Mouse (Mus musculus) liver, embryonic 14.5 days (tissue): ENCODE measurements around the gene Bace2. TPM values are rescaled to one million over a fixed set of nuclear protein-coding genes. Genes with fewer than 3 reads are reported as not detected.
A peak's percentile ranks its signal among the peaks of the same experiment; 100 is the strongest.

Experiments used
- ATAC-seq: fragments of 200-750 bp; cut with Nextera tagmentation; 2 replicates; pipeline ENCODE4 v1.8.0; 2017; ENCODE audit warnings: moderate number of reproducible peaks, mild to moderate bottlenecking, moderate library complexity; ENCODE audit not compliant: insufficient read depth
- DNase-seq, 3 experiments: peaks; one replicate each; pipeline ENCODE4 v3.0.0-alpha.2; 2012 to 2013; ENCODE audit warnings: low read depth in 3 of 3, low spot score in 3 of 3
- H3K27ac ChIP-seq: fragments of 300-500 bp; sonication (generic); 2 replicates; pipeline ENCODE4 v1.5.1; 2014; ENCODE audit warnings: moderate library complexity, mild to moderate bottlenecking, control low read depth, inconsistent platforms
- H3K27me3 ChIP-seq: fragments of 300-500 bp; sonication (generic); 2 replicates; pipeline ENCODE4 v1.6.1; 2014; ENCODE audit warnings: mild to moderate bottlenecking, low read length, moderate library complexity; ENCODE audit not compliant: control insufficient read depth, insufficient read depth
- H3K36me3 ChIP-seq: fragments of 300-500 bp; sonication (generic); replicated peaks from 2 replicates; pipeline ENCODE4 v1.6.1; 2014; ENCODE audit warnings: low read depth; ENCODE audit not compliant: control insufficient read depth, insufficient read depth
- H3K4me1 ChIP-seq, 2 experiments: fragments of 200-500 bp in 1 of 2; fragments of 300-500 bp in 1 of 2; sonication (generic) in 1 of 2; replicated peaks; 2 replicates each; pipeline ENCODE4 v1.6.1; 2012 to 2014; ENCODE audit warnings: antibody characterized with exemption in 1 of 2, inconsistent platforms in 1 of 2, low read length in 1 of 2; ENCODE audit not compliant: control insufficient read depth in 2 of 2, insufficient read depth in 2 of 2
- H3K4me2 ChIP-seq: fragments of 300-500 bp; sonication (generic); 2 replicates; pipeline ENCODE4 v1.6.1; 2014; ENCODE audit warnings: low read depth, mild to moderate bottlenecking, control low read depth, moderate library complexity
- H3K4me3 ChIP-seq, 2 experiments: fragments of 200-500 bp in 1 of 2; fragments of 300-500 bp in 1 of 2; sonication (generic) in 1 of 2; 2 replicates each; pipeline ENCODE4 v1.5.1; 2012 to 2014; ENCODE audit warnings: low read depth in 2 of 2, low read length in 2 of 2, mild to moderate bottlenecking in 2 of 2, control low read depth in 1 of 2, inconsistent platforms in 1 of 2, moderate library complexity in 1 of 2; ENCODE audit not compliant: insufficient read depth in 1 of 2
- H3K9ac ChIP-seq: fragments of 300-500 bp; sonication (generic); replicated peaks from 2 replicates; pipeline ENCODE4 v1.6.1; 2014; ENCODE audit warnings: mild to moderate bottlenecking, control low read depth, moderate library complexity
- H3K9me3 ChIP-seq: fragments of 300-500 bp; sonication (generic); 2 replicates; pipeline ENCODE4 v1.6.1; 2016; ENCODE audit warnings: low read length, mixed read lengths; ENCODE audit not compliant: control insufficient read depth
- CTCF ChIP-seq: IDR thresholded peaks from 2 replicates; pipeline ENCODE4 v1.5.1; 2016; ENCODE audit warnings: antibody characterized with exemption, low read depth, control low read depth
- EP300 ChIP-seq: IDR thresholded peaks from 2 replicates; pipeline ENCODE4 v1.6.1; 2016; ENCODE audit warnings: antibody characterized with exemption, low read depth
- WGBS: fragments of 180-500 bp; shearing (Covaris S2); extraction: QIAGEN DNeasy Blood & Tissue Kit; methylation state at CpG from one replicate; pipeline ENCODE4 v1.1.7; 2014; ENCODE audit not compliant: insufficient replicate concordance; 5-methylcytosine and 5-hydroxymethylcytosine counted together
- polyA plus RNA-seq, 2 experiments: library from polyadenylated mRNA; depleted of rRNA in 1 of 2; stranded (reverse) in 1 of 2; unstranded in 1 of 2; fragments of >200 nt; fragmentation: Nextera tagmentation in 1 of 2; extraction: Ambion mirVana in 1 of 2; gene quantifications; 2 replicates each; pipeline versions ENCODE4 v1.2.1 to v1.2.3; 2012 to 2014

The Bace2 gene
- polyA plus RNA-seq, 2 experiments = 0.57 to 3.4 TPM

DNA sequence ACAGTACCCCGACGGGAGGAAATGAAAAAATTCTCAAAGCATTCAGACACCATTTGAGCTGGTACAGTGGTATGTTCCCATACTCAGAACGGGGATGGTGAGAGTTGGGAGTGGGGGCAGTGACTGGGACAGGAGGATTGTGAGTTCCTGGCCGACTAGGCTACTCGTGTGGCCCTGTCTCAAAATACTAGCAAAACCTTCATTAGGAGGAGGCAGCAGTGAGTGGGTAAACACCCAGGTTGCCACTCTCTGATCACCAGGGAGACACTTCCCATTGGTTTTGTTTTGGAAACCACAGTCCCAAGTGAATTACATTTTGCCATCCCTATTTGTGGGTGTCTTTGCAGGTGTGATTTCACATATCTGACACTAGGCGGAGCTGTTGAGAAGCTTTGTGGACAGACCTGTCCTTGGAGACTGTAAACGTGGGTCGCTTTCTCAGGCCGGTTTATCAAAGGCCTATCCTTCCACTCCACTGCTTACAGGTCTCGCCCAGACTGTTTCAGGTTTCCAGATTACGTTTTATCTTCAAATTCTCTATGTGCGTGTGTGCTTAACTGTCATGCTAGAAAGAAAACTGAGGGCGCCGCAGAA is 87.2 kb downstream of the Bace2 start:
- Histone ChIP-seq H3K27ac (no peak overlapping the region), H3K9me3 (no peaks in the 10 kb centered on the region), H3K27me3 (no peaks in the 10 kb centered on the region), H3K9ac (no peak overlapping the region), H3K36me3 (no peaks in the 10 kb centered on the region), H3K4me1 (no peaks in the 10 kb centered on the region), H3K4me3 (no peak overlapping the region), H3K4me2 (no peak overlapping the region)
- WGBS = 38% methylated on average over 14 of the region's 14 CpGs
- DNase-seq (peak; percentile 12 to 38 (median 20)), ATAC-seq (0 out of 2 replicates have a peak, but pooled peaks have one; percentile 28)
- peak; percentile 82 for TF ChIP-seq CTCF
- no peak for TF ChIP-seq EP300

DNA sequence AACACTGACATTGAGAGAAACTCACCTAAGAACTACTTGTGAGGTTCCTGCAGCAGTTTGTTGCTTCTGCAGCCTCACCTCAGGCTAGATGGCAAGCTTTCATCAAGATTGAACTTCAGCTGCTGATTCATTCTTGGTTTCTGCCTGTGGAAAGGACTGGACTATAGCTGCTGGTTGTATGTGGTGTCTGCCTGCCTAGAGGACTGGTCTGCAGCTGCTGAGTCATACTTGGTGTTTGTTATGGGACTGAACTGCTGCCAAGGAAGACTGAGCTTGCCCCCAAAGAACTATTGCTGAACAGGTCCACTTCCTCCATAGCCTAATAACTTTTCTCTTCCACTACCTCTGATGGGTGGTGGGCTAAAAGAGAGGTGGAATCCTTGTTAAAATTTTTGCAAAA is 90.8 kb downstream of the Bace2 start:
- no peak overlapping the region for H3K4me3 ChIP-seq

DNA sequence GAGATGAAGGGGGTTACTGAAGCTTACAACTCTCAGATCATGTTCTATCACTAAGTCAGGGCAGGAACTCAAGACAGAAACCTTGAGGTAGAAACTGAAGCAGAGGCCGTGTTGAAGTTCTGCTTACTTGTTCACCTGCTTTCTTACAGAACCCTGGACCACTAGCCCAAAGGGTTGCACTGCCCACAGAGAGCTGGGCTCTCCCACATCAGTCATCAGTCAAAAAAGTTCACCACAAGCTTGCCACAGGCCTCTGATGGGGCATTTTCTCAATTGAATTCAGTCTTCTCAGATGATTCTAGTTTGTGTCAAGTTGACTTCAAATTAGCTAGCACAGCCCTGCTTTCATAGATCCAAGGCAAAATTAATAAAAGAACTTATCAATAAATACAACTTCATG is 103.3 kb downstream of the Bace2 start:
- Histone ChIP-seq H3K9ac (no peak overlapping the region), H3K4me1 (no peaks in the 10 kb centered on the region), H3K4me3 (no peak overlapping the region), H3K27ac (no peak overlapping the region), H3K4me2 (no peak overlapping the region), H3K27me3 (no peaks in the 10 kb centered on the region), H3K36me3 (no peaks in the 10 kb centered on the region), H3K9me3 (no peaks in the 10 kb centered on the region)
- DNase-seq = no peak
- ATAC-seq = no peak
- WGBS = 37% methylated on average over 1 of the region's 1 CpGs
- no peak for TF ChIP-seq CTCF
- no peak for TF ChIP-seq EP300

More for the DNA sequence above, 90.8 kb downstream of the Bace2 start:
- TF ChIP-seq CTCF (no peak), EP300 (no peak)
- no peaks in the 10 kb centered on the region for H3K9me3 ChIP-seq
- no peaks in the 10 kb centered on the region for H3K27me3 ChIP-seq
- no peaks in the 10 kb centered on the region for H3K4me1 ChIP-seq
- H3K27ac ChIP-seq = no peak overlapping the region
- H3K36me3 ChIP-seq = no peaks in the 10 kb centered on the region
- no peak overlapping the region for H3K9ac ChIP-seq
- no peak for DNase-seq
- H3K4me2 ChIP-seq = no peak overlapping the region
- no peak for ATAC-seq

DNA sequence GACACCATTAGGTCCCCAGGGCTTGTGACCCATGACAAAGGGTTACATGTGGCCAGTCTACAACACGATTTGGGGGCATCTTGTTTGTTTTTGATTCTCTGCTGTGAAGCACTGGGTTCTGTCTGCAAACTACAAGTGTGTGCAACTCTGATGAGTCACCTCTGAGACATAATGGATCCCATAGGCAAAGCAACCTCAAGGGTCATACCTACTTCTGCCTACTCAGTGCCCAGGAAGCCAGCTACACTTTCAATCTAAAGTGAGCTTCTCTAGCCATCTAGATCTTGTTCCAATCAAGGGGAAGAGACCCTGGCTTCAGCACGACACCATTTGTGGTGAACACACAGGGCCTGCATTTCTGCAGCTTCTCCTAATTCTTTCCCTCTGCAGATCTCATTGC is 104.7 kb downstream of the Bace2 start:
- WGBS = 38% methylated on average over 2 of the region's 2 CpGs
- H3K27me3 ChIP-seq = no peaks in the 10 kb centered on the region
- H3K27ac ChIP-seq = no peak overlapping the region
- DNase-seq (no peak), ATAC-seq (no peak)
- no peaks in the 10 kb centered on the region for H3K4me1 ChIP-seq
- H3K36me3 ChIP-seq = no peaks in the 10 kb centered on the region
- no peaks in the 10 kb centered on the region for H3K9me3 ChIP-seq
- H3K4me2 ChIP-seq = no peak overlapping the region
- H3K4me3 ChIP-seq = no peak overlapping the region
- TF ChIP-seq EP300 (no peak), CTCF (no peak)
- H3K9ac ChIP-seq = no peak overlapping the region

DNA sequence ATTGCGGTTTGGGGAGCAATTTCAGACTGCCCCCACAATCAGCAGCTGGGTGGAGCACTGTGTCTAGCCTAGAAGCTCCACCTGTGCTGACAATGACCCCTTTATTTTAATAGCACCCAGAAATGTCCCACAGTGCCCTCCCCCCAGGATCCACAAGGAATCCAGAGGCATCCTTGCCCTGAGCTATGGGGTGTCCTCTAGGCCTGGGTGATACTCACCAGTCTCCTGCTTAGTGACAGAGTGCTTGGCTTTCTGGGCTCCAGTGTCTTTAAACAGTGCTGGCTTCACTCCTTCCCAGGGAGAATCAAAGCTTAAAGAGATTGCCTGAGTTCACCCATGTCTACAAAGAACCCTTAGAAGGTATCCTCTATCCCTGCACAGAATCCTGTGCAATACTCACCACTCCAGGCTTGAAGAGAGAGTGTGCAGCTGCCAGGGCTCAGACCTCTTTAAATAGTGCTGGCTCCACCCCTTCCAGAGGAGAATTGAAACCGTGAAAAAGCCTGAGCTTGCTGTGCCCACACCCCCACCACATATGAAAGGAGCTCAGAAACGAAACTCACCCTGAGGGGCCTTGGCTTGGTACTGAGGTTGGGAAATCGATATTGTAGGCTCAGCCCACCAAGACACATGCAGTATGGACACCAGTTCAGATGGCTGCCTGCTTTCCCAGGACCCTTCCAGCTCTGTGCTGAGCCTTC is 106.1 kb downstream of the Bace2 start, which contains the start of gene Mx1:
Gene Mx1 (minus strand): TSS at position 427 of the 701 bp plus-strand sequence.
- Histone ChIP-seq H3K4me1 (no peaks in the 10 kb centered on the region), H3K9ac (no peak within 1 kb of the TSS), H3K4me3 (no peak within 1 kb of the TSS), H3K36me3 (no peaks in the 10 kb centered on the region), H3K27ac (no peak within 1 kb of the TSS), H3K9me3 (no peaks in the 10 kb centered on the region), H3K27me3 (no peaks in the 10 kb centered on the region), H3K4me2 (0 out of 2 replicates have a peak within 1 kb of the TSS, but pooled peaks have one; percentile 13)
- DNase-seq (no peak), ATAC-seq (peak; percentile 26; the same call in 1 of the 2 replicates)
- 22% methylated on average over 4 of the region's 4 CpGs for WGBS
- TF ChIP-seq CTCF = no peak
- no peak for TF ChIP-seq EP300
